In genomic region chr9:46038786-46039185, GRCm38 (mm10) we compare ENCODE assay signal across 15 mouse cellular contexts.
DNase-seq lines count a peak whose midpoint lies in the region.
"Had no signal": no experiment of that assay in that cellular context is flagged by ENCODE, and none has a peak within 500 bp of the region (broad histone marks: within the 10 kb centered on the region; RNA-seq: fewer than 3 reads in every experiment).

No protein-coding gene starts in this region.

- DNase-seq in kidney, postnatal 10 days: peak; percentile 37
- DNase-seq in kidney, adult 9 months: no peak
- peak; percentile 45 to 49 for DNase-seq in kidney, postnatal 36 days
- no peak for DNase-seq in kidney, adult 11 months
- peak; percentile 83 for DNase-seq in ZHBTc4 (ENCODE audit: low read depth, low spot score)
- DNase-seq in right cerebral cortex, adult 2 months (ENCODE audit: low spot score in 2 of 2): no peak
- DNase-seq: adrenal gland, postnatal 10 days; adrenal gland, postnatal 36 days; cerebellum, adult 18-20 months; cerebellum, adult 9-10 months; cerebellum, postnatal 14 days; gastrocnemius, postnatal 10 days; heart, adult 11 months; heart, postnatal 14 days; heart, postnatal 4 days had no signal

Comparison
In these comparisons a context has a peak if more than half of its experiments do, and no peak if none do; other contexts are left out.
1. DNase-seq: peak in kidney, postnatal 10 days (single experiment), kidney, postnatal 36 days (2 of 2) and ZHBTc4 (single experiment); none in kidney, adult 9 months (single experiment), kidney, adult 11 months (single experiment) and right cerebral cortex, adult 2 months (0 of 2).